Mouse (Mus musculus): Measurements from ENCODE around the gene Relch.

The Relch gene

GRCm38 (mm10) chr1:105795705-105796104, 132.0 kb downstream of the Relch start:
- no peak for DNase-seq

GRCm38 (mm10) chr1:105800570-105800969, 136.9 kb downstream of the Relch start:
- no peak for DNase-seq

- DNase-seq: no peak
Observed at GRCm38 (mm10) chr1:105801252-105801651, 137.6 kb downstream of the Relch start.

- DNase-seq: no peak
Observed at GRCm38 (mm10) chr1:105802941-105803340, 139.3 kb downstream of the Relch start.

GRCm38 (mm10) chr1:105804285-105804684, 140.6 kb downstream of the Relch start:
- DNase-seq: no peak

Data from lung, postnatal 4 days (tissue).